Mouse (Mus musculus): ENCODE results near the gene 4930404N11Rik. TPM values are rescaled to one million over a fixed set of nuclear protein-coding genes. Genes with fewer than 3 reads are reported as not detected.

4930404N11Rik gene
- polyA plus RNA-seq, 1 experiment: 0.40 TPM

DNA sequence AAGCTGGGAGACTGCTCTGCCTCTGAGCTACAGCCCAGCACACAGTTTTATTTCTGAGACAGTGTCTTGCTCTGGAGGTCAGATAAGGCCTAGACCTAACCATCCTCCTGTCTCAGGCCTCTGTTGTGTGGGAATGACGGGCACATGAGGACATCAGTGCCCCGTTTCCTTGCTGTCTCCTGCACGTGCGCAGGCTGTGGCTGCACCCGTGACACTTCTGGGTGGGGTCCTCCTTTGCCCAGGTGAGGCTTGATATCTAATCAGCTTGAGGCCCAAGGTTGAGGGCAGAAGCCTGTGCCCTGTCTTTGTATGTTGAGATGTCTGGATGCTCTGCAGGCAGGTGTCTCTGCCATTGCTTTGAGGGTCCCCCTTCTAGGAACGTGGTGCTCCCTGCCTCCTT lies 26.7 kb upstream of the 4930404N11Rik start:
- no peak for TF ChIP-seq GATA1 (IDR thresholded peaks at IDR 0.05; ENCODE audit: low read length)

DNA sequence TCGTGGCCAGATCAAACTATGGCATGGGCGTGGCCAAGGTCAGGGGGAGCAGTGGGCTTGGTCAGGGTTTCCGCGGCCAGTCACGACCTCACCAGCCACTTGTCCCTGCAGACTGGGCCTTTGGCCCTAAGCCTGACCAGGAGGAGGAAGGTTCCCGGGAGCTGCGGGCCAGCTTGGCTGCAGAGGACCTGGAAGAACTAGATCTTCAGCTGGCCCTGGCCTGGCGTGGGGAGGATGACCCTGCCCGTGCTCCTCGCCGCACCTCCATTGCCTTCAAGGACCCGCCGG lies 25.0 kb upstream of the 4930404N11Rik start:
- TF ChIP-seq GATA1 (IDR thresholded peaks at IDR 0.05; ENCODE audit: low read length): no peak

DNA sequence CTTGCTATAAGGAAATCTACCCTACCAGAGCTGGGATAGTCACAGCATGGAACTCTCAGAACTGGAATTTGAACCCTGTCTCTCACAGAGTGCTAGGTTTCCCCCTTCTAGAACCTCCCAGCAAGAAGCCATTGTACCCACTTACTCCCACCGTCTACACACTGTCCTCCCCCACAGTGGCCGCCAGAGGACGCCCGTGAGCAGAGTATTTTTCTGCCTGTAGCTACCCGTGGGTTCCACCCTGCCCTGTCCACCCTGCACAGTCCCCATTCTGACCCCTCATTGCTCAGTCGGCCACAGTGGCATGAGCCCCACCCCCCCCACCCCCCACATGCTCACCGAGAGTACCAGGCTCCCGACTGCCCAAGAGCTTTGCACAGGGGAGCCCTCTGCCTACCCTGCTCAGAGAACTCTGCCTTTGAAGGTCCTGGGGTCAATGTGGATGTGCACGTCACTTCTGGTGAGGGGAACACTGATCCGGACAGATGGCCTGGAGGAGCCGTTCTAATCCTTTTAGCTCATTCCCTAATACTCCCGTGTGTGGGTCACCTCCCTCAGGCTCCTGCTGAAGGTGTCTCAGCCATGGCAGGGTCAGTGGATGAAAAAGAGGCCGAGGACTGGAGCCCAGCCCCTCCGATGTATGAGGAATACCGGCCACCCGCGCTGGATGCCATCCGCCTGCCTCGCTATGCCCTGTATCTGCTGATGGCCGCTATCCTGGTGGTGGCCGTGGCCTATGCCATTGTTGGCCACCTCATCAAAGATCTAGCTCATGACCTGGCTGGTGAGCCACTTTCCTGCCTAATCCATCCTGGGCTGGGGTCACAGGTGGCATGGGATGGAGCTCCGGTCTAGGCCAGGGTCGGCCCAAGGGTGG lies 24.4 kb upstream of the 4930404N11Rik start:
- TF ChIP-seq GATA1 (IDR thresholded peaks at IDR 0.05; ENCODE audit: low read length): no peak

GRCm38 (mm10) chr10:81389373-81389772 lies 23.8 kb upstream of the 4930404N11Rik start:
- TF ChIP-seq GATA1 (IDR thresholded peaks at IDR 0.05; ENCODE audit: low read length): no peak

- TF ChIP-seq GATA1 (IDR thresholded peaks at IDR 0.05; ENCODE audit: low read length): no peak
Measured at GRCm38 (mm10) chr10:81388505-81389055, 23.0 kb upstream of the 4930404N11Rik start, which contains the start of gene Gm48552. Gene Gm48552, plus strand, starts transcription at chr10:81389005.

DNA sequence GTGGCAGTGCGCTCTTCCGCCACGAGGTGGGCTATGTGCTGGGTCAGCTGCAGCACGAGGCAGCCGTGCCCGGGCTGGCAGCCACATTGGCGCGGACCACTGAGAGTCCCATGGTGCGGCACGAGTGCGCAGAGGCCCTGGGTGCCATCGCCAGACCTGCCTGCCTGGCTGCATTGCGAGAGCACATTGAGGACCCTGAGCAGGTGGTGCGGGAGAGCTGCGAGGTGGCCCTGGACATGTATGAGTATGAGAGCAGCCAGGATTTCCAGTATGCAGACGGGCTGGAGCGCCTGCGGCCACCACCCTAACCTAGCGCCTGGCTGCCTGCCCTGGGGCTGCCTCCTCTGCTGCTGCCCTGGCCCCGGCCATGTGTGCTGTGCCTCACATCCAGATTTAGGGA lies 22.1 kb upstream of the 4930404N11Rik start:
- TF ChIP-seq GATA1 (IDR thresholded peaks at IDR 0.05; ENCODE audit: low read length): no peak

- no peak for TF ChIP-seq GATA1 (IDR thresholded peaks at IDR 0.05; ENCODE audit: low read length)
Measured at GRCm38 (mm10) chr10:81385603-81386306, 20.1 kb upstream of the 4930404N11Rik start.

GRCm38 (mm10) chr10:81384605-81384982 lies 19.0 kb upstream of the 4930404N11Rik start:
- TF ChIP-seq GATA1 (IDR thresholded peaks at IDR 0.05; ENCODE audit: low read length): no peak

DNA sequence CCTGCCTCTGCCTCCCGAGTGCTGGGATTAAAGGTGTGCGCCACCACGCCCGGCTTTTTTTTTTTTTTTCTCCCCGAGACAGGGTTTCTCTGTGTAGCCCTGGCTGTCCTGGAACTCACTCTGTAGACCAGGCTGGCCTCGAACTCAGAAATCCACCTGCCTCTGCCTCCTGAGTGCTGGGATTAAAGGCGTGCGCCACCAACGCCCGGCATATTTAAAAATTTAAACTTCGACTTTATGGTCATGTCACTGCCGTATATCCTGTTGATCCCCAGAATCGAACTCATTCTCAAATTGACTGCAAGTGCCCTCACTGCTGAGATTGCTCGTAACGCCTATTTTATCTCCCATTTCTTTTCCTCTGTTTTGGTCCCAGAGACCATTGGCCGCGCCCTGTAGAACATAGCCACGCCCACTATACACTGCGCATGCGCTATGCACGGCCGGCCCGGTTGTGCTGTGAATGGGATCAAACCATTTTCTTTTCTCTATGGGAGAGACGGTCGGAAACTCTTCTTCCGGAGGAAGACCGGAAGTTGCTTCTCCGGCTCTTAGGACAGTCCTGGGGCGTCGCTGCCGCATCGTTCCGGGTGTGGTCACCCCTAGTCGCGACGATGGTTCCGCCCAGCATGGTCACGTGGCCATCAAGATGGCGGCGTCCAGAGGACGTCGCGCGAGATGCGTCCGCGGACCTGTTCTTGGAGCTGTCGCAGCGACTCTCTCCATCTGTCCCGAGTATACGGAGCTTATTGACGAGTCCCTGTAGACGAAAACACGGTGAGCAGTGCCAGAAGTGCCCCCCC lies 18.4 kb upstream of the 4930404N11Rik start, which contains the start of the genes Dohh and Gm48551:
Gene Dohh (plus strand): TSS at position 627 of the 803 bp plus-strand sequence.
Gene Gm48551 (plus strand): TSS at position 665 of the 803 bp plus-strand sequence.
- no peak for TF ChIP-seq GATA1 (IDR thresholded peaks at IDR 0.05; ENCODE audit: low read length)

DNA sequence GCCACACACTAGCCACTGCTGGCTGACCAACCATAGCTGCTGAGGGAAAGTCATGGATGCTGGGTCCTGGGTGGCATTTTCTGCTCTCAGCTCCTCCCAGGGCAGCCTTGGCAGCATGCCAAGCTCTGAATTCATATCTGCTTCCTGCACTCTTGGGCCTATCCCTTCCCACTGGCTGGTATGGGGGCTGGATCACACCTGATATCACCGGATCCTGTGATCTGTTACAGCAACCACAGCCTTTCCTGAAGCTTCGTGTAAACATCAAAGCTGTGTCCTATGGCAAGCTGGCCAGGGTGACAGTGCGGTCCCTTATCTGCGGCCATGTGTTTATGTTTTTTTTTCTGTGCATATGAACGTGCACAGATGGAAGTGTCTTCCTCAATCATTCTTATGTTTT lies 16.4 kb upstream of the 4930404N11Rik start:
- TF ChIP-seq GATA1 (IDR thresholded peaks at IDR 0.05; ENCODE audit: low read length): peak; percentile 98

DNA sequence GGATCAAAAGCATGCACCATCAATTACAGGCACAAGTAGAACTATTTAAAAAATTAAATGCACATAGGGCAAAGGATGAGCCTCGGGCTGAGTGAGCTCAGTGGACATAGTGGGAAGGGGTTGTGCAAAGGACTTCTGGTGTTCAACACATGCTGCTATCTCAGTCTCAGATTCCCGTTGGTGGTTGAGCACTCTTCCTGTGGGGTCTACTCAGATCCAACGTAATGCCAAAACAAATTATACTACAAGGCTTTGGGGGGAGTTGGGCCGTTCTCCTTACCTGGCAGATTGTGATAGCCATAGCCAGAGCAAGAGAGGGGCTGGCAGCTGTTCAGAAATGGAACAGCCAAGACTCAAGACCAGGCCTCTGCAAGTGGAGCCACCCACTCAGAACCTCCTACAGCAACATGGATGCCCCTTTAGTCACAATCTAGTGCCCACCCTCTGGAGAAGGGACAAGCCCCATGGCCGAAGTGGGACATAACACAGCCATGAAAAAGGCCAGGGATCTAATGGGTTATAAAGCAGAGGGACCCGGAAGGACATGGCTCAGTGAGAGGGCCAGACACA lies 14.3 kb upstream of the 4930404N11Rik start:
- TF ChIP-seq GATA1 (IDR thresholded peaks at IDR 0.05; ENCODE audit: low read length): no peak

DNA sequence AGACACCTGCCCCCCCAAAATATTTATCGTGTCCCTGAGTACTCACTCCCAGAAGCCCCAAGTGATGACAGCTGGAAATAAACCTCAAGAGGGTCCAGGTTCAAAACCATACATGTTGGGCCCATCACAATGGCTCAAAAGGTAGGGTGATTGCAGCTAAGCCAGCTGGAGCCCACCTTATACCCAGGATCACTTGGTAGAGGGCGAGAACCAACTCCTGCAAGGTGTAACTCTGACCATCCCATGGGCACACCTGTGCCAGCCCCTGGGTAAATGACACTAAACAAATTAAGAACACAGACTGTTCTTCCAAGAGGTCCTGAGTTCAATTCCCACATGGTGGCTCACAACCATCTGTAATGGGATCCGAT lies 13.6 kb upstream of the 4930404N11Rik start:
- TF ChIP-seq GATA1 (IDR thresholded peaks at IDR 0.05; ENCODE audit: low read length): no peak

GRCm38 (mm10) chr10:81378553-81379182 lies 13.1 kb upstream of the 4930404N11Rik start:
- TF ChIP-seq GATA1 (IDR thresholded peaks at IDR 0.05; ENCODE audit: low read length): no peak

DNA sequence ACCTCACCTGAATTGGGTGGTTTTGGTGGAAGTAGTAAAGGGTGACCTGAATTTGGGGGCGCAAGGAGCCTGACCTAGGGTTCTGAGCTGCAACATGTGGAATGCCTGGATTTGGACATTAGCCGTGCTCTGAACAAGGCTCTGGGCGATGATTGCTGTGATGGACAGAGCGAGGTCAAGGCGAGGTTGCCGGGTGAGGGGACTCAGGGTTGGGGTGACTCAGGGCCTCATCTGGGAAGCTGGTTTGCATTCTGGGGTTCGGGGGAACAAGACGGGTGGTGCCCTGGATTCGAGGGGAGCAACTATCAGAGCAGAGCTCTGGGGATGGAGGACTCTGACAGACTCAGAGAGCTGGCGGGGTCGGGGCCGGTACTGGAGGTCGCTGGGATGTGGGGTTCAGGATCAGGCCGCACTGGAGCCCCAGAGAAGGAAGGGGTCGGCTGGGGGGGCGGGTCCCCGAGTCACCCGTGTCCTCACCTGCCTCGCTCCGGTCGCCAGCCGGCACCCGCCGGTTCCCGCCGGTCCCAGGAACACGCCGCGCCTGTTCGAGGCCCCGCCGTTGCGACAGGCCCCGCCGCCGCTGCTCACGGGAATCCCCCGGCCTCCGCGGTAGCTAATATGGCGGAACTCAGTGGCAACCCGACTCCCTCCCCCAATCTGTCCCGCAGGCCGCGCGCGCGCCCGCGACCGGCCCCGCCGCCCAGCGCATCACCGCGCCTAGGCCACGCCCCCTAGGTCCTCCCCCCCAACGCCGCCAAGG lies 12.4 kb upstream of the 4930404N11Rik start, which contains the start of gene Fzr1:
Gene Fzr1 (minus strand): TSS at position 724 of the 760 bp plus-strand sequence.
- no peak for TF ChIP-seq GATA1 (IDR thresholded peaks at IDR 0.05; ENCODE audit: low read length)

Data from G1E-ER4 (cell line).